Mouse (Mus musculus): ENCODE results near the gene St5. TPM values are rescaled to one million over a fixed set of nuclear protein-coding genes. Genes with fewer than 3 reads are reported as not detected.

The St5 gene
- 41.4 and 43.2 TPM in 2 replicates for polyA plus RNA-seq (2015; fragmentation: Nextera tagmentation; extraction: Ambion mirVana)

- under 1% methylated on average over 61 of the region's 61 CpGs for WGBS
- Histone ChIP-seq H3K4me1 (ENCODE audit: control insufficient read depth, insufficient read depth, low read length) (peaks cover 24% of the 10 kb centered on the region), H3K27ac (ENCODE audit: low read length) (peak within 1 kb of the TSS; percentile 77), H3K27me3 (ENCODE audit: control insufficient read depth, insufficient read depth, low read length) (no peaks in the 10 kb centered on the region), H3K9ac (ENCODE audit: low read length) (peak within 1 kb of the TSS; percentile 90), H3K9me3 (replicated peaks; ENCODE audit: control insufficient read depth, low read length) (no peaks in the 10 kb centered on the region), H3K4me3 (ENCODE audit: low read length) (peak within 1 kb of the TSS; percentile 87), H3K4me2 (ENCODE audit: low read depth, low read length) (peak within 1 kb of the TSS; percentile 95), H3K36me3 (ENCODE audit: control insufficient read depth, insufficient read depth) (peaks cover 3% of the 10 kb centered on the region; the same call in 1 of the 2 replicates)
- peak; percentile 93 for ATAC-seq (replicated peaks; ENCODE audit: extremely low read depth, insufficient read depth, low FRiP score)
Measured at GRCm38 (mm10) chr7:109703190-109704015, at the start of gene St5, which contains the start of gene Akip1. St5 (minus strand) TSS chr7:109703605. Akip1 (plus strand) TSS chr7:109703690.

GRCm38 (mm10) chr7:109752008-109752925, 48.9 kb upstream of the St5 start, which contains the start of gene Tmem9b:
Tmem9b (minus strand) TSS chr7:109752875.
- Histone ChIP-seq H3K4me2 (ENCODE audit: low read depth, low read length) (peak within 1 kb of the TSS; percentile 87), H3K36me3 (ENCODE audit: control insufficient read depth, insufficient read depth) (no peaks in the 10 kb centered on the region), H3K9me3 (replicated peaks; ENCODE audit: control insufficient read depth, low read length) (no peaks in the 10 kb centered on the region), H3K4me3 (ENCODE audit: low read length) (peak within 1 kb of the TSS; percentile 69), H3K4me1 (ENCODE audit: control insufficient read depth, insufficient read depth, low read length) (peaks cover 14% of the 10 kb centered on the region), H3K27me3 (ENCODE audit: control insufficient read depth, insufficient read depth, low read length) (no peaks in the 10 kb centered on the region), H3K27ac (ENCODE audit: low read length) (peak within 1 kb of the TSS; percentile 75), H3K9ac (ENCODE audit: low read length) (peak within 1 kb of the TSS; percentile 82)
- peak; percentile 90 for ATAC-seq (replicated peaks; ENCODE audit: extremely low read depth, insufficient read depth, low FRiP score)
- under 1% methylated on average over 74 of the region's 74 CpGs for WGBS

GRCm38 (mm10) chr7:109751427-109752007, 48.1 kb upstream of the St5 start:
- ATAC-seq (replicated peaks; ENCODE audit: extremely low read depth, insufficient read depth, low FRiP score): no peak; the same call in 1 of the 2 replicates
- Histone ChIP-seq H3K4me3 (ENCODE audit: low read length) (peak overlapping the region; percentile 69), H3K9ac (ENCODE audit: low read length) (peak overlapping the region; percentile 82), H3K9me3 (replicated peaks; ENCODE audit: control insufficient read depth, low read length) (no peaks in the 10 kb centered on the region), H3K36me3 (ENCODE audit: control insufficient read depth, insufficient read depth) (peaks cover under 1% of the 10 kb centered on the region; the same call in 1 of the 2 replicates), H3K4me1 (ENCODE audit: control insufficient read depth, insufficient read depth, low read length) (peaks cover 14% of the 10 kb centered on the region), H3K27ac (ENCODE audit: low read length) (peak overlapping the region; percentile 75), H3K27me3 (ENCODE audit: control insufficient read depth, insufficient read depth, low read length) (no peaks in the 10 kb centered on the region), H3K4me2 (ENCODE audit: low read depth, low read length) (peak overlapping the region; percentile 87)
- WGBS: 2% methylated on average over 13 of the region's 13 CpGs

GRCm38 (mm10) chr7:109747747-109748146, 44.3 kb upstream of the St5 start:
- Histone ChIP-seq H3K9ac (ENCODE audit: low read length) (no peak overlapping the region), H3K27me3 (ENCODE audit: control insufficient read depth, insufficient read depth, low read length) (no peaks in the 10 kb centered on the region), H3K27ac (ENCODE audit: low read length) (no peak overlapping the region), H3K36me3 (ENCODE audit: control insufficient read depth, insufficient read depth) (peaks cover 22% of the 10 kb centered on the region), H3K4me3 (ENCODE audit: low read length) (no peak overlapping the region), H3K9me3 (replicated peaks; ENCODE audit: control insufficient read depth, low read length) (no peaks in the 10 kb centered on the region), H3K4me2 (ENCODE audit: low read depth, low read length) (no peak overlapping the region), H3K4me1 (ENCODE audit: control insufficient read depth, insufficient read depth, low read length) (peaks cover 9% of the 10 kb centered on the region)
- no peak for ATAC-seq (replicated peaks; ENCODE audit: extremely low read depth, insufficient read depth, low FRiP score)
- 49% methylated on average over 1 of the region's 1 CpGs for WGBS

- 82% methylated on average over 4 of the region's 4 CpGs for WGBS
- Histone ChIP-seq H3K9me3 (replicated peaks; ENCODE audit: control insufficient read depth, low read length) (no peaks in the 10 kb centered on the region), H3K27ac (ENCODE audit: low read length) (no peak overlapping the region), H3K9ac (ENCODE audit: low read length) (no peak overlapping the region), H3K36me3 (ENCODE audit: control insufficient read depth, insufficient read depth) (peaks cover 43% of the 10 kb centered on the region), H3K4me2 (ENCODE audit: low read depth, low read length) (no peak overlapping the region), H3K4me3 (ENCODE audit: low read length) (no peak overlapping the region), H3K4me1 (ENCODE audit: control insufficient read depth, insufficient read depth, low read length) (no peaks in the 10 kb centered on the region), H3K27me3 (ENCODE audit: control insufficient read depth, insufficient read depth, low read length) (no peaks in the 10 kb centered on the region)
- ATAC-seq (replicated peaks; ENCODE audit: extremely low read depth, insufficient read depth, low FRiP score): no peak
Measured at GRCm38 (mm10) chr7:109741703-109742102, 38.3 kb upstream of the St5 start.

GRCm38 (mm10) chr7:109741060-109741459, 37.7 kb upstream of the St5 start:
- Histone ChIP-seq H3K9me3 (replicated peaks; ENCODE audit: control insufficient read depth, low read length) (no peaks in the 10 kb centered on the region), H3K36me3 (ENCODE audit: control insufficient read depth, insufficient read depth) (peaks cover 47% of the 10 kb centered on the region), H3K4me1 (ENCODE audit: control insufficient read depth, insufficient read depth, low read length) (no peaks in the 10 kb centered on the region), H3K27ac (ENCODE audit: low read length) (no peak overlapping the region), H3K9ac (ENCODE audit: low read length) (no peak overlapping the region), H3K4me3 (ENCODE audit: low read length) (no peak overlapping the region), H3K4me2 (ENCODE audit: low read depth, low read length) (no peak overlapping the region), H3K27me3 (ENCODE audit: control insufficient read depth, insufficient read depth, low read length) (no peaks in the 10 kb centered on the region)
- no peak for ATAC-seq (replicated peaks; ENCODE audit: extremely low read depth, insufficient read depth, low FRiP score)
- WGBS: 96% methylated on average over 1 of the region's 1 CpGs

- H3K36me3 ChIP-seq (ENCODE audit: control insufficient read depth, insufficient read depth): peaks cover 50% of the 10 kb centered on the region
- WGBS: 56% methylated on average over 5 of the region's 5 CpGs
- H3K9me3 ChIP-seq (replicated peaks; ENCODE audit: control insufficient read depth, low read length): no peaks in the 10 kb centered on the region
- H3K4me1 ChIP-seq (ENCODE audit: control insufficient read depth, insufficient read depth, low read length): no peaks in the 10 kb centered on the region
- no peak overlapping the region for H3K4me2 ChIP-seq (ENCODE audit: low read depth, low read length)
- H3K4me3 ChIP-seq (ENCODE audit: low read length): no peak overlapping the region
- H3K27me3 ChIP-seq (ENCODE audit: control insufficient read depth, insufficient read depth, low read length): no peaks in the 10 kb centered on the region
- H3K9ac ChIP-seq (ENCODE audit: low read length): no peak overlapping the region
- ATAC-seq (replicated peaks; ENCODE audit: extremely low read depth, insufficient read depth, low FRiP score): no peak
- no peak overlapping the region for H3K27ac ChIP-seq (ENCODE audit: low read length)
Measured at GRCm38 (mm10) chr7:109739822-109740370, 36.5 kb upstream of the St5 start.

GRCm38 (mm10) chr7:109734806-109735205, 31.4 kb upstream of the St5 start:
- Histone ChIP-seq H3K4me1 (ENCODE audit: control insufficient read depth, insufficient read depth, low read length) (no peaks in the 10 kb centered on the region; the same call in 1 of the 2 replicates), H3K36me3 (ENCODE audit: control insufficient read depth, insufficient read depth) (peaks cover 22% of the 10 kb centered on the region), H3K27me3 (ENCODE audit: control insufficient read depth, insufficient read depth, low read length) (no peaks in the 10 kb centered on the region), H3K9me3 (replicated peaks; ENCODE audit: control insufficient read depth, low read length) (no peaks in the 10 kb centered on the region), H3K27ac (ENCODE audit: low read length) (no peak overlapping the region), H3K4me3 (ENCODE audit: low read length) (no peak overlapping the region), H3K4me2 (ENCODE audit: low read depth, low read length) (no peak overlapping the region), H3K9ac (ENCODE audit: low read length) (no peak overlapping the region)
- WGBS: 79% methylated on average over 4 of the region's 4 CpGs
- no peak for ATAC-seq (replicated peaks; ENCODE audit: extremely low read depth, insufficient read depth, low FRiP score)

All from heart, embryonic 16.5 days (tissue).